Mouse (Mus musculus) G1E (cell line): ENCODE data around the gene Tgfa.

ENCODE experiments used
- CTCF ChIP-seq: IDR thresholded peaks from 2 replicates; pipeline ENCODE4 v1.5.1; 2012; ENCODE audit warnings: low read depth, low read length, inconsistent platforms, mixed read lengths
- GATA1 ChIP-seq: IDR thresholded peaks from 2 replicates; pipeline ENCODE4 v1.6.1; 2012; ENCODE audit warnings: borderline replicate concordance, low read length, inconsistent platforms, mixed read lengths
- GATA2 ChIP-seq: IDR thresholded peaks from 2 replicates; pipeline ENCODE4 v1.6.1; 2012; ENCODE audit warnings: low read depth, low read length, inconsistent platforms, borderline replicate concordance
- POLR2AphosphoS5 ChIP-seq: IDR thresholded peaks from 2 replicates; pipeline ENCODE4 v1.6.1; 2012; ENCODE audit warnings: low read depth, low read length, inconsistent platforms; ENCODE audit not compliant: insufficient replicate concordance
- TAL1 ChIP-seq: conservative IDR thresholded peaks from 2 replicates; pipeline ENCODE4 v1.6.1; 2012; ENCODE audit warnings: low read depth, low read length, inconsistent platforms, mixed read lengths

- TF ChIP-seq CTCF = no peak
- TF ChIP-seq TAL1 = no peak
- TF ChIP-seq GATA2 = no peak
- no peak for TF ChIP-seq GATA1
- no peak for TF ChIP-seq POLR2AphosphoS5
These were observed 86.7 kb downstream of the Tgfa start for GRCm38 (mm10) chr6:86281573-86282210.
